Mouse (Mus musculus) intestine, embryonic 15.5 days (tissue): ENCODE data around the gene Olfr1301. TPM values are rescaled to one million over a fixed set of nuclear protein-coding genes. Genes with fewer than 3 reads are reported as not detected.

Experiments used
- ATAC-seq: fragments of 200-750 bp; cut with Nextera tagmentation; 2 replicates; pipeline ENCODE4 v1.8.0; 2017; ENCODE audit warnings: moderate TSS enrichment, moderate library complexity
- H3K27ac ChIP-seq: fragments of 300-500 bp; sonication (generic); 2 replicates; pipeline ENCODE4 v1.5.1; 2015; ENCODE audit warnings: mild to moderate bottlenecking, inconsistent platforms
- H3K27me3 ChIP-seq: fragments of 300-500 bp; sonication (generic); replicated peaks from 2 replicates; pipeline ENCODE4 v1.6.1; 2015; ENCODE audit warnings: inconsistent platforms
- H3K36me3 ChIP-seq: fragments of 300-500 bp; sonication (generic); 2 replicates; pipeline ENCODE4 v1.6.1; 2015; ENCODE audit warnings: inconsistent platforms
- H3K4me1 ChIP-seq: fragments of 300-500 bp; sonication (generic); replicated peaks from 2 replicates; pipeline ENCODE4 v1.6.1; 2015; ENCODE audit warnings: inconsistent platforms
- H3K4me2 ChIP-seq: fragments of 300-500 bp; sonication (generic); replicated peaks from 2 replicates; pipeline ENCODE4 v1.6.1; 2015; ENCODE audit warnings: mild to moderate bottlenecking, inconsistent platforms
- H3K4me3 ChIP-seq: fragments of 300-500 bp; sonication (generic); replicated peaks from 2 replicates; pipeline ENCODE4 v1.5.1; 2015; ENCODE audit warnings: inconsistent platforms
- H3K9ac ChIP-seq: fragments of 300-500 bp; sonication (generic); 2 replicates; pipeline ENCODE4 v1.6.1; 2015; ENCODE audit warnings: inconsistent platforms
- H3K9me3 ChIP-seq: fragments of 300-500 bp; sonication (generic); 2 replicates; pipeline ENCODE4 v1.6.1; 2016; ENCODE audit warnings: inconsistent platforms
- WGBS: fragments of 180-500 bp; shearing (Covaris S2); methylation state at CpG from one replicate; pipeline ENCODE4 v1.1.7; 2015; 5-methylcytosine and 5-hydroxymethylcytosine counted together
- polyA plus RNA-seq: library from polyadenylated mRNA; unstranded; fragments of >200 nt; fragmentation: Nextera tagmentation; extraction: Ambion mirVana; gene quantifications from 2 replicates; pipeline ENCODE4 v1.2.1, GENCODE M21; 2015

Gene Olfr1301
- polyA plus RNA-seq, result not detected in 2 replicates

DNA sequence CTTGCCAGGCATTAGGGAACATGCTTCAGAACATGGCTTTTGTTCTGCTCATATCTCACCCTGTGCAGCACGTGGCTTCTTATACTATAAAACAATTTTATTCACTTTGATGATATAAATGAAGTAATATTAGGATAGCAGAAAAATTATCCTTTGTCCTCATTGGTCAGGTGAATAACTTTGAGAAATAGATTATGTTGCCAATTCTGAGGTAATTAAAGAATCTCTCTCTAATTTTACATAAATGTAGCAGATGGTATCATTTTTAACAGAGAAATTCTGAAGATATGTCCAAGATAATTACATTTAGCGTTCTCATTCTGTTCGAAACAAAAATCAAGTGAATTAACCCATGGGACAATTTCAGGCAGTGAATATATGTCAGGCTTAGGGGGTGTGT, at the start of gene Olfr1301:
Gene Olfr1301, plus strand, starts transcription at position 301 of the 400 bp plus-strand sequence.
- Histone ChIP-seq H3K4me3 (no peak within 1 kb of the TSS), H3K27ac (no peak within 1 kb of the TSS), H3K9ac (no peak within 1 kb of the TSS), H3K27me3 (no peaks in the 10 kb centered on the region), H3K4me2 (no peak within 1 kb of the TSS), H3K9me3 (no peaks in the 10 kb centered on the region), H3K4me1 (no peaks in the 10 kb centered on the region), H3K36me3 (no peaks in the 10 kb centered on the region)
- WGBS, result 81% methylated on average over 3 of the region's 3 CpGs
- ATAC-seq, result no peak

DNA sequence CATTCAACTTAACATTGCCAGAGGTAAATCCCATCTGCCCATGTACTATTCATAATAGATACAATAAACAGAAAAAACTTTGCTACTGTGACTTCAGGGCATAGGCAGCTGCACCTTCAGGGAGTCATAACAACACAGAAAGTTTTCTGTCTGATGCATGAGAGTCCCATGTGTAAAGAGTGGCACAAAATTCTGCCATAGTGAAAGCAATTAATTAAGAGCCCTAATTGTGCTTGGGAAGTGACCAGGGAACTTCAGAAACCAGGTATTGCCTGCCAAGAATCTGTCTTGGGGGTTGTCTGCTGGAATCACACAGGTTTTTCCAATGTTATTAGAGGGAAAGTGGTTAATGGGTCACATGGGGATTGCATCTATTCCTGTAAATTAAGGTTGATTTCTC, 24.1 kb upstream of the Olfr1301 start:
- H3K4me3 ChIP-seq, result no peak overlapping the region
- H3K9me3 ChIP-seq, result no peaks in the 10 kb centered on the region
- no peaks in the 10 kb centered on the region for H3K4me1 ChIP-seq
- no peaks in the 10 kb centered on the region for H3K27me3 ChIP-seq
- H3K4me2 ChIP-seq, result no peak overlapping the region
- ATAC-seq, result no peak
- no peak overlapping the region for H3K9ac ChIP-seq
- H3K27ac ChIP-seq, result no peak overlapping the region
- no peaks in the 10 kb centered on the region for H3K36me3 ChIP-seq

DNA sequence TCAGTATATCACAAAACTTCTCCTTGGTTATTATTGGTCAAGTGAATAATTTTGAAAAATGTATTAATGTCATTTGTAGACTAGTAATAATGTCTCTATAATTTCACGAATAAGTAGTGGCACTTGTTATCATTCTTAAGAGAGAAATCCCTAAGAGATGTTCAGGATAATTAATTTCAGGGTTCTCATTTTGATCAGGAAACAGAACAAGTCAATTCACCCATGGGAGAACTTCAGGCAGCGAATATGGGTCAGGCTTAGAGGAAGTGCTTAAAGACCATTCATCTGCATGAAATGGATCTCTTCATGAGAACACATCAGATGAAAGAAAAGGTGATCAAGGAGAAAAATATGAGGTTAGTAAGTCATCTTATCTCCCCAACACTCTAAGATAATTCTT, 26.3 kb downstream of the Olfr1301 start, which contains the start of gene Olfr1302:
Gene Olfr1302, plus strand, starts transcription at position 301 of the 400 bp plus-strand sequence.
- Histone ChIP-seq H3K4me2 (no peak within 1 kb of the TSS), H3K4me1 (no peaks in the 10 kb centered on the region), H3K27ac (no peak within 1 kb of the TSS), H3K27me3 (no peaks in the 10 kb centered on the region), H3K36me3 (no peaks in the 10 kb centered on the region), H3K4me3 (no peak within 1 kb of the TSS), H3K9ac (no peak within 1 kb of the TSS), H3K9me3 (no peaks in the 10 kb centered on the region)
- ATAC-seq, result no peak
- 86% methylated on average over 2 of the region's 2 CpGs for WGBS

Other genes starting within 250 kb of the Olfr1301 start
- not detected in 2 replicates for gene Olfr1293-ps, start 225.8 kb upstream of the Olfr1301 start, polyA plus RNA-seq
- gene Olfr1294, start 210.7 kb upstream of the Olfr1301 start, polyA plus RNA-seq, result not detected in 2 replicates
- gene Olfr1295, start 181.3 kb upstream of the Olfr1301 start, polyA plus RNA-seq, result not detected in 2 replicates
- not detected in 2 replicates for gene Olfr1297, start 124.5 kb upstream of the Olfr1301 start, polyA plus RNA-seq
- not detected in 2 replicates for gene Olfr1298, start 101.8 kb upstream of the Olfr1301 start, polyA plus RNA-seq
- gene Olfr1299, start 89.6 kb upstream of the Olfr1301 start, polyA plus RNA-seq, result not detected in 2 replicates
- not detected in 2 replicates for gene Olfr1302, start 26.4 kb downstream of the Olfr1301 start, polyA plus RNA-seq
- not detected in 2 replicates for gene Olfr1303, start 69.3 kb downstream of the Olfr1301 start, polyA plus RNA-seq
- not detected in 2 replicates for gene Olfr1305, start 126.1 kb downstream of the Olfr1301 start, polyA plus RNA-seq
- not detected in 2 replicates for gene Olfr1306, start 165.3 kb downstream of the Olfr1301 start, polyA plus RNA-seq
- 0.01 TPM in 1 of 2 replicates, not detected in the other for gene Olfr1307, start 198.4 kb downstream of the Olfr1301 start, polyA plus RNA-seq
- gene Olfr1308, start 213.9 kb downstream of the Olfr1301 start, polyA plus RNA-seq, result not detected in 2 replicates
- gene Olfr1309, start 239.3 kb downstream of the Olfr1301 start, polyA plus RNA-seq, result not detected in 2 replicates